Mouse (Mus musculus) mouse trophoblast stem cell (cell line): ENCODE results near the gene Ctcf.

Experiments used
- in situ Hi-C, 2 experiments: fragments of 300-500 bp; cut with MseI, MboI; formaldehyde crosslinking; loops; 2 replicates in 1 of 2; 3 replicates in 1 of 2; pipeline ENCODE4 v1.15.1; 2025

Gene Ctcf

GRCm38 (mm10) chr8:105617451-105618278, 18.7 kb upstream of the Ctcf start:
- in situ Hi-C loops, result no loop called here

GRCm38 (mm10) chr8:105618279-105618634, 18.1 kb upstream of the Ctcf start:
- in situ Hi-C loops, result no loop called here

GRCm38 (mm10) chr8:105618892-105619591, 17.3 kb upstream of the Ctcf start:
- in situ Hi-C loops, result no loop called here

- in situ Hi-C loops, result no loop called here
Measured at GRCm38 (mm10) chr8:105620211-105620610, 16.2 kb upstream of the Ctcf start.

- in situ Hi-C loops, result no loop called here
Measured at GRCm38 (mm10) chr8:105620946-105621720, 15.2 kb upstream of the Ctcf start.

- in situ Hi-C loops, result no loop called here
Measured at GRCm38 (mm10) chr8:105621841-105622240, 14.5 kb upstream of the Ctcf start.

GRCm38 (mm10) chr8:105622421-105622920, 13.9 kb upstream of the Ctcf start:
- in situ Hi-C loops, result no loop called here

GRCm38 (mm10) chr8:105623118-105623517, 13.2 kb upstream of the Ctcf start:
- in situ Hi-C loops, result no loop called here

- in situ Hi-C loops, result no loop called here
Measured at GRCm38 (mm10) chr8:105623679-105624245, 12.6 kb upstream of the Ctcf start.

- in situ Hi-C loops, result no loop called here
Measured at GRCm38 (mm10) chr8:105624401-105624800, 12.0 kb upstream of the Ctcf start.

GRCm38 (mm10) chr8:105624831-105625230, 11.5 kb upstream of the Ctcf start:
- in situ Hi-C loops, result no loop called here

GRCm38 (mm10) chr8:105626086-105626485, 10.3 kb upstream of the Ctcf start:
- in situ Hi-C loops, result no loop called here

- in situ Hi-C loops, result no loop called here
Measured at GRCm38 (mm10) chr8:105629337-105629736, 7.0 kb upstream of the Ctcf start.

GRCm38 (mm10) chr8:105634771-105635458, 1.5 kb upstream of the Ctcf start:
- in situ Hi-C loops, result no loop called here

- in situ Hi-C loops, result no loop called here
Measured at GRCm38 (mm10) chr8:105635481-105635880, 887 bp upstream of the Ctcf start.

GRCm38 (mm10) chr8:105636963-105637510, 669 bp downstream of the Ctcf start, which contains the start of gene Agrp:
TSS of gene Agrp (minus strand) at chr8:105637393.
- in situ Hi-C loops, result no loop called here

GRCm38 (mm10) chr8:105637601-105638041, 1.3 kb downstream of the Ctcf start:
- in situ Hi-C loops, result no loop called here

- in situ Hi-C loops, result no loop called here
Measured at GRCm38 (mm10) chr8:105638510-105638909, 2.1 kb downstream of the Ctcf start.

- in situ Hi-C loops, result no loop called here
Measured at GRCm38 (mm10) chr8:105639835-105640234, 3.5 kb downstream of the Ctcf start.

GRCm38 (mm10) chr8:105640511-105640910, 4.1 kb downstream of the Ctcf start:
- in situ Hi-C loops, result no loop called here

GRCm38 (mm10) chr8:105645205-105645604, 8.8 kb downstream of the Ctcf start:
- in situ Hi-C loops, result no loop called here
